Mouse (Mus musculus): ENCODE measurements at regions not wholly inside any gene's neighbourhood (a gene's known extent, or its start where the extent isn't known, plus 50 kb on each side); places are given as distances from the start of the nearest gene placed in this dataset.

DNA sequence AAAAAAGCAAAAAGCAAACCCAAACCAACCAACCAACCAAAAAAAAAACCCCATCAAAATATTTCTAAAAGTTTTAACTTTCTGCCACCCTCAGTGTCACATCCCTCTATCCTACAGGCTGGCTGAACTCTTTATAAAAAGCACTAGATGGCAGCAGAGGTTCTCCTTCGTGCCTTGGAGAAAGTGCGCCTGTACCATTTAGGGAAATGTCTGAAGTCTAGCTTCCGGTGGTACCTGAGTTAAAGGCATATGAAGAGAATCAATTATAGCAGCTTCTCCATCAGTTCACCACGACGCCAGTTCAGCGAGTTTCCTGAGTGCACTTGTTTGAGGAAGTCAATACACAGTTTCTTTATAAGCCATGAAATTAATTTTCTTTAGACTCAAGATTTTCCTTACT is 130.0 kb upstream of the Zc3h12c start:
- TF ChIP-seq USF1 (IDR thresholded peaks at IDR 0.05; ENCODE audit: low read depth) (no peak), MAX (IDR thresholded peaks at IDR 0.05; ENCODE audit: low read depth) (no peak), SRF (IDR thresholded peaks at IDR 0.05; ENCODE audit: control insufficient read depth, insufficient read length, low read depth) (peak; percentile 85), TCF3 (IDR thresholded peaks at IDR 0.05; ENCODE audit: insufficient read length, low read depth) (no peak)
- H3K4me3 ChIP-seq, result no peak overlapping the region

DNA sequence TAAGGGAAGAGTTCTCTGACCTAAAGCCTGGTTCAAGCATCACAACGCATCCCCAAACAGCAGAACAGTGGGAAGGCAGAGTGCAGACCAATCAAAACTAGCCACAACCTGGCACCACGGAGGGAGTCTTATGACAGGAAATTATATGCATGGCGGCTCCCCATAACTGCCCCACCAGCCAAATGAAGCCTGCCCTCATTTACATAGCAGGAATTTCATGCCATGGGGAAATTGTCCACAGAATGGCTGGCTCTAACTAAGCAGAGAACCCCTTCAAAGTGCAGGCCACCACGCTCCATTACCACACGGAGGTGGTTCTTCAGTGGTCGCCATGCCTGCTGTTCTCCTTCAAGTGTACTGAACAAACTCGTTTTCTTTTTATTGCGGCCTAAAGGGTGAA is 126.3 kb upstream of the Zc3h12c start:
- no peak overlapping the region for H3K4me2 ChIP-seq (ENCODE audit: low read depth)
- TF ChIP-seq CEBPB (IDR thresholded peaks at IDR 0.05; ENCODE audit: insufficient read depth, poor library complexity, severe bottlenecking) (no peak), MYOD1 (IDR thresholded peaks at IDR 0.05; ENCODE audit: control insufficient read depth in 1 of 3, insufficient read length in 2 of 3, low read depth in 2 of 3) (no peak)
- H3K4me3 ChIP-seq, result no peak overlapping the region

More for the DNA sequence above, 130.0 kb upstream of the Zc3h12c start:
- no peak overlapping the region for H3K4me2 ChIP-seq (ENCODE audit: low read depth)
- no peaks in the 10 kb centered on the region for H3K36me3 ChIP-seq (ENCODE audit: control insufficient read depth, insufficient read depth)
- no peak overlapping the region for H3ac ChIP-seq (ENCODE audit: control insufficient read depth, insufficient read length)
- H3K27me3 ChIP-seq (ENCODE audit: control insufficient read depth, insufficient read depth, insufficient read length), result peaks cover 18% of the 10 kb centered on the region
- no peaks in the 10 kb centered on the region for H3K79me2 ChIP-seq (ENCODE audit: control insufficient read depth, insufficient read depth)

DNA sequence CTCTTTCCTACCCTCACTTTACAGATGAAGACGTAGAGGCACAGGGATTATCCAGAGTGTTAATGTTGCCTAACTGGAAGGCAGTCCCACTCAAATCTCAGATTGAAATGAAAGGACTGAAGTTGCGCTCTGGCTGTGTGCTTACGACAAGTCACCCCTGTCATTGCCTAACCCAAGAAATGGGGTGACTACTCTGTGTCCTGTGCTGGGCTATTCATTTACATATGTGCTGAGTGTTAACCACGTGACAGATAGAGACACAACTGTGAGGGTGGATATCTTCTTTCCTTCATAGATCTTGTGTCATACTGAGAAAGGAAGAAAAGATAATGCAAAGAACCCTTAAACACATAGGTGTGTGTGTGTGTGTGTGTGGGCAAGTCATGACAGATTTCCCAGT is 120.7 kb upstream of the Zc3h12c start:
- Histone ChIP-seq H3K79me2 (ENCODE audit: control insufficient read depth, insufficient read depth) (no peaks in the 10 kb centered on the region), H3K36me3 (ENCODE audit: control insufficient read depth, insufficient read depth) (no peaks in the 10 kb centered on the region), H3K27me3 (ENCODE audit: control insufficient read depth, insufficient read depth, insufficient read length) (peaks cover 6% of the 10 kb centered on the region), H3ac (ENCODE audit: control insufficient read depth, insufficient read length) (no peak overlapping the region), H3K4me3 (no peak overlapping the region), H3K4me2 (ENCODE audit: low read depth) (no peak overlapping the region)
- TF ChIP-seq USF1 (IDR thresholded peaks at IDR 0.05; ENCODE audit: low read depth) (peak; percentile 18), TCF12 (IDR thresholded peaks at IDR 0.05; ENCODE audit: insufficient read depth, poor library complexity, severe bottlenecking) (no peak), TCF3 (IDR thresholded peaks at IDR 0.05; ENCODE audit: insufficient read length, low read depth) (no peak)

More for the DNA sequence above, 126.3 kb upstream of the Zc3h12c start:
- no peaks in the 10 kb centered on the region for H3K36me3 ChIP-seq (ENCODE audit: control insufficient read depth, insufficient read depth)
- peaks cover 16% of the 10 kb centered on the region for H3K27me3 ChIP-seq (ENCODE audit: control insufficient read depth, insufficient read depth, insufficient read length)
- H3ac ChIP-seq (ENCODE audit: control insufficient read depth, insufficient read length), result no peak overlapping the region
- H3K79me2 ChIP-seq (ENCODE audit: control insufficient read depth, insufficient read depth), result no peaks in the 10 kb centered on the region

DNA sequence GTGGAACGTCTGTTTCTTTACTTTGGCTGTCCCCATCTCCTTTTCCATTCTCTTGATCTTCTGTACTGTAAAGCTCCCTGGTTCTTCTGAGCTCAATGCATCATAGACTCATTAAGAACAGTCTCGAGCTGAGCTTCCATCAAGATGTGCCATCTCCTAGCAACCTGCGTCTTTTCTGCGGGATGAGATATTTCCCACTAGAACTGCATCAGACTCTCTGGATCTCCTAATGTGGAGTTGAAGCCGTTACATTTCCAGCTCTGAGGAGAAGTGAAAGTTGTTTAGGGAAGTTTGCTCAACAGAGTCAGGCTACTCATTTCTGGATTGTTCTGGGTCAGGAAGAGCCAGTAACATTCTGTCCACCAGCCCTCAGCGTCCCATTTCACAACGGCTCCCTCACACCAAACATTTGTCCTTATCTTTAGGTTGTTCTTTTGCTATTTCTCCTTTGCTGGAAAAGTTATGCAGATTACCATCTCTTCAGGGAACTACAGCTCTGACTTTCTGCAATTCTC is 119.4 kb upstream of the Zc3h12c start:
- Histone ChIP-seq H3ac (ENCODE audit: control insufficient read depth, insufficient read length) (no peak overlapping the region), H3K4me2 (ENCODE audit: low read depth) (no peak overlapping the region), H3K79me2 (ENCODE audit: control insufficient read depth, insufficient read depth) (no peaks in the 10 kb centered on the region), H3K27me3 (ENCODE audit: control insufficient read depth, insufficient read depth, insufficient read length) (no peaks in the 10 kb centered on the region), H3K36me3 (ENCODE audit: control insufficient read depth, insufficient read depth) (no peaks in the 10 kb centered on the region), H3K4me3 (no peak overlapping the region)
- no peak for TF ChIP-seq REST (IDR thresholded peaks at IDR 0.05; ENCODE audit: insufficient read depth, insufficient read length)

DNA sequence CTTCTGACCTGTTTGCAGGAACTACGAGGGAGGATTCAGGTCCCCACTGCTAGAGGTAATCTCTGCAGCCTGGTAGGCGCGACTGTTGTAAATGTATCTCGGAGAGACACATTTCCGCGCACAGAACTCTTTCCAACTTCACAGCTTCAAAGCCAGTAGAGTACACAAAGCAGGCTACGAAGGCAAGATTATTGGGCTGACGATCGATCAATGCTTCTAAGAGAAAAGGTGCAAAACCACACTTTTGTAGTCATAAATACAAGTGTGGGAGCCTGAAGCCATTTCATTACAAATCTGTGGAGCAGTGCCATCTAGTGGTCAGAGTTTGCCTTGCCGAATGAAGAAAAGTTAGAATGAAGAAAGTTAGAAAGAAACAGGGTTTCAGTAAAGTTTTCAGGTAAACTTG is 118.9 kb upstream of the Zc3h12c start:
- Histone ChIP-seq H3K27me3 (ENCODE audit: control insufficient read depth, insufficient read depth, insufficient read length) (no peaks in the 10 kb centered on the region), H3K36me3 (ENCODE audit: control insufficient read depth, insufficient read depth) (no peaks in the 10 kb centered on the region), H3K4me2 (ENCODE audit: low read depth) (peak overlapping the region; percentile 69), H3K4me3 (no peak overlapping the region), H3K79me2 (ENCODE audit: control insufficient read depth, insufficient read depth) (no peaks in the 10 kb centered on the region), H3ac (ENCODE audit: control insufficient read depth, insufficient read length) (no peak overlapping the region)
- TF ChIP-seq CEBPB (IDR thresholded peaks at IDR 0.05; ENCODE audit: insufficient read depth, poor library complexity, severe bottlenecking) (no peak), TCF3 (IDR thresholded peaks at IDR 0.05; ENCODE audit: insufficient read length, low read depth) (no peak), POLR2A (IDR thresholded peaks at IDR 0.05; ENCODE audit: insufficient read length, low read depth) (no peak)

DNA sequence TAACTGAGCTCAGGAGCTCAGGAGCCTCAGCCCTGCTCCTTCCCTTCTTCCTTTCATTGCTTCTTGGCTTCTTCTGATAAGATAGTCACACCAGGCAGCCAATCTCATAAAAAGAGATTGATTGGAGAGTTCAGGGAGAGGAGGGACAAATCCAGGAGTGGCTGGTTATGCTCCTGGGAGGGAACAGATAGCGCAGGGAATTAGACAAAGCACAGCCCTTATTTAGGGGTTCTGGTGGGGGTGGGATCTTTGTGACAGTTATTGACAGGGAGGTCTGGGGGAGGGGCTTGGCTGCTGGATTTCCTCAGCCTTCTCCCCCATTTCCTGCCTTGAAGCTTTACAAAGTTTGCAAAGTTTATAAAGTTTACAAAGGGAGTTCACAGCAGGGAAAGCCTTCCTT is 117.7 kb upstream of the Zc3h12c start:
- TF ChIP-seq SRF (IDR thresholded peaks at IDR 0.05; ENCODE audit: control insufficient read depth, insufficient read length, low read depth) (no peak), E2F4 (IDR thresholded peaks at IDR 0.05; ENCODE audit: insufficient read depth) (no peak), USF1 (IDR thresholded peaks at IDR 0.05; ENCODE audit: low read depth) (no peak), POLR2A (IDR thresholded peaks at IDR 0.05; ENCODE audit: insufficient read length, low read depth) (no peak), POLR2AphosphoS2 (IDR thresholded peaks at IDR 0.05; ENCODE audit: insufficient read length, low read depth) (no peak), TCF12 (IDR thresholded peaks at IDR 0.05; ENCODE audit: insufficient read depth, poor library complexity, severe bottlenecking) (no peak), REST (IDR thresholded peaks at IDR 0.05; ENCODE audit: insufficient read depth, insufficient read length) (no peak), TCF3 (IDR thresholded peaks at IDR 0.05; ENCODE audit: insufficient read length, low read depth) (no peak)
- Histone ChIP-seq H3K27me3 (ENCODE audit: control insufficient read depth, insufficient read depth, insufficient read length) (no peaks in the 10 kb centered on the region), H3K4me2 (ENCODE audit: low read depth) (no peak overlapping the region)

DNA sequence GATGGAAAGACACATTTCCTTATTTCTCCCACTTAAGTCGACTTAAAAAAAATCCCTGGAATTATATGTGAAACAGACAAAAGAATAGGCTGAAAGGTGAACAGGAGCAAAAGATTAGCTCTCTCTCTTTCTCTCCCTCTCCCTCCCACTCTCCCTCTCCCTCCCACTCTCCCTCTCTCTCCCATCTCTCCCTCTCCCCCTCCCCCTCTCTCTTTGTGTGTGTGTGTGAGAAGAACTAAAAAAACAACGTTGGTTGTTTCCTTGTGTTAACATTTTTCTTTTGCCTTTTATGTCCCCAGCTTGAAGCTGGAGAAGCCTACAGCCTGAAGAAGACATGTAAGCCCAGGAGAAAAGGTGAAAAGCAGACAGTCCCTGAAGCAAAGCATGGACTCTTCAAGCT is 115.2 kb upstream of the Zc3h12c start:
- Histone ChIP-seq H3K4me2 (ENCODE audit: low read depth) (no peak overlapping the region), H3K4me3 (no peak overlapping the region), H3K79me2 (ENCODE audit: control insufficient read depth, insufficient read depth) (no peaks in the 10 kb centered on the region), H3K36me3 (ENCODE audit: control insufficient read depth, insufficient read depth) (no peaks in the 10 kb centered on the region), H3K27me3 (ENCODE audit: control insufficient read depth, insufficient read depth, insufficient read length) (no peaks in the 10 kb centered on the region), H3ac (ENCODE audit: control insufficient read depth, insufficient read length) (no peak overlapping the region)
- TF ChIP-seq MYOD1 (IDR thresholded peaks at IDR 0.05; ENCODE audit: control insufficient read depth in 1 of 3, insufficient read length in 2 of 3, low read depth in 2 of 3) (no peak), REST (IDR thresholded peaks at IDR 0.05; ENCODE audit: insufficient read depth, insufficient read length) (no peak), MAX (IDR thresholded peaks at IDR 0.05; ENCODE audit: low read depth) (no peak), USF1 (IDR thresholded peaks at IDR 0.05; ENCODE audit: low read depth) (no peak), CEBPB (IDR thresholded peaks at IDR 0.05; ENCODE audit: insufficient read depth, poor library complexity, severe bottlenecking) (no peak), TCF3 (IDR thresholded peaks at IDR 0.05; ENCODE audit: insufficient read length, low read depth) (no peak), SRF (IDR thresholded peaks at IDR 0.05; ENCODE audit: control insufficient read depth, insufficient read length, low read depth) (no peak), POLR2A (IDR thresholded peaks at IDR 0.05; ENCODE audit: insufficient read length, low read depth) (no peak), TCF12 (IDR thresholded peaks at IDR 0.05; ENCODE audit: insufficient read depth, poor library complexity, severe bottlenecking) (no peak), MYOG (IDR thresholded peaks at IDR 0.05; ENCODE audit: control insufficient read depth in 1 of 3, insufficient read depth in 1 of 3, insufficient read length in 2 of 3, low read depth in 2 of 3) (no peak)

More for the DNA sequence above, 117.7 kb upstream of the Zc3h12c start:
- Histone ChIP-seq H3K79me2 (ENCODE audit: control insufficient read depth, insufficient read depth) (no peaks in the 10 kb centered on the region), H3ac (ENCODE audit: control insufficient read depth, insufficient read length) (no peak overlapping the region), H3K36me3 (ENCODE audit: control insufficient read depth, insufficient read depth) (no peaks in the 10 kb centered on the region), H3K4me3 (no peak overlapping the region)
